Mouse (Mus musculus) 3134 (cell line): ENCODE results near the gene Tie1.

Experiments
- DNase-seq: peaks from one replicate; pipeline ENCODE4 v3.0.0-alpha.2; 2011; ENCODE audit warnings: low spot score; ENCODE audit not compliant: insufficient read length; ENCODE audit errors: extremely low read depth

Tie1 gene

DNA sequence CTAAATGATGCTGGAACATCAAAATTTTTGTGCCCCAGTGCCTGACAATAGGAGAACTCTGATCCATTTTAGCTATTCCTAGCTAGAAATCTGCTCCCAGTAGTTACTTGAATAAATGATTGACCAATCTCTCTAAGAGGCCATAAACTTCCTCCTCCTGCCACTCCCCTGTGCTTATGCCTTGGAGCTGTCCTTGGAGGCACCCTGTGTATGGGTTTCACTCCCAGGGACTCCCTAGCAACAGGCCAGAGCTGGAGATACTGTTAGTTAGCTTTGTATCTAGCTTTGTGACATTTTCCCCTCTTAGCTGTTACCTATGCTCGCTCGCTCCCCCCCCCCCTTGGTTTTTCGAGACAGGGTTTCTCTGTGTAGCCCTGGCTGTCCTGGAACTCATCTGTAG is 68.5 kb downstream of the Tie1 start:
- DNase-seq, result no peak
